Mouse (Mus musculus) midbrain, embryonic 14.5 days (tissue): ENCODE measurements around the gene Zbtb1. TPM values are rescaled to one million over a fixed set of nuclear protein-coding genes. Genes with fewer than 3 reads are reported as not detected.

Experiments
- ATAC-seq: fragments of 200-750 bp; cut with Nextera tagmentation; 2 replicates; pipeline ENCODE4 v1.8.0; 2017; ENCODE audit warnings: moderate number of reproducible peaks, moderate library complexity; ENCODE audit not compliant: low FRiP score, low TSS enrichment
- DNase-seq: peaks from one replicate; pipeline ENCODE4 v3.0.0-alpha.2; 2015
- H3K27ac ChIP-seq: fragments of 300-500 bp; sonication (generic); replicated peaks from 2 replicates; pipeline ENCODE4 v1.5.1; 2014; ENCODE audit warnings: mild to moderate bottlenecking, low read depth, low read length, moderate library complexity
- H3K27me3 ChIP-seq: fragments of 300-500 bp; sonication (generic); 2 replicates; pipeline ENCODE4 v1.6.1; 2014; ENCODE audit warnings: low read length, control low read depth, mixed read lengths; ENCODE audit not compliant: control insufficient read depth, insufficient read depth
- H3K36me3 ChIP-seq: fragments of 300-500 bp; sonication (generic); 2 replicates; pipeline ENCODE4 v1.6.1; 2014; ENCODE audit warnings: low read length, control low read depth; ENCODE audit not compliant: control insufficient read depth, insufficient read depth
- H3K4me1 ChIP-seq: fragments of 300-500 bp; sonication (generic); 2 replicates; pipeline ENCODE4 v1.6.1; 2014; ENCODE audit warnings: mild to moderate bottlenecking, antibody characterized with exemption, low read length, control low read depth; ENCODE audit not compliant: control insufficient read depth, insufficient read depth
- H3K4me2 ChIP-seq: fragments of 300-500 bp; sonication (generic); 2 replicates; pipeline ENCODE4 v1.6.1; 2014; ENCODE audit warnings: mild to moderate bottlenecking, low read length, moderate library complexity
- H3K4me3 ChIP-seq: fragments of 300-500 bp; sonication (generic); replicated peaks from 2 replicates; pipeline ENCODE4 v1.5.1; 2014; ENCODE audit warnings: low read depth, low read length
- H3K9ac ChIP-seq: fragments of 300-500 bp; sonication (generic); replicated peaks from 2 replicates; pipeline ENCODE4 v1.6.1; 2014; ENCODE audit warnings: mild to moderate bottlenecking, low read length, moderate library complexity
- H3K9me3 ChIP-seq: fragments of 300-500 bp; sonication (generic); 2 replicates; pipeline ENCODE4 v1.6.1; 2016; ENCODE audit warnings: low read length, control low read depth, mixed read lengths; ENCODE audit not compliant: control insufficient read depth
- WGBS: fragments of 180-500 bp; shearing (Covaris S2); extraction: QIAGEN DNeasy Blood & Tissue Kit; methylation state at CpG from one replicate; pipeline ENCODE4 v1.1.7; 2014; 5-methylcytosine and 5-hydroxymethylcytosine counted together
- polyA plus RNA-seq: library from polyadenylated mRNA; unstranded; fragments of >200 nt; fragmentation: Nextera tagmentation; extraction: Ambion mirVana; gene quantifications from 2 replicates; pipeline ENCODE4 v1.2.1, GENCODE M21; 2014

Gene Zbtb1
- polyA plus RNA-seq, 1 experiment from 2014 or later = 4.2 TPM

- DNase-seq = peak; percentile 87
- H3K9ac ChIP-seq = no peak overlapping the region
- no peaks in the 10 kb centered on the region for H3K4me1 ChIP-seq
- no peaks in the 10 kb centered on the region for H3K9me3 ChIP-seq
- H3K27ac ChIP-seq = no peak overlapping the region
- no peak for ATAC-seq
- no peak overlapping the region for H3K4me3 ChIP-seq
- WGBS = 6% methylated on average over 4 of the region's 4 CpGs
- H3K4me2 ChIP-seq = no peak overlapping the region
- H3K36me3 ChIP-seq = 0 out of 2 replicates have a peak, but pooled peaks cover 4% of the 10 kb centered on the region
- no peaks in the 10 kb centered on the region for H3K27me3 ChIP-seq
These were observed 29.0 kb upstream of the Zbtb1 start for GRCm38 (mm10) chr12:76341080-76341479.

DNA sequence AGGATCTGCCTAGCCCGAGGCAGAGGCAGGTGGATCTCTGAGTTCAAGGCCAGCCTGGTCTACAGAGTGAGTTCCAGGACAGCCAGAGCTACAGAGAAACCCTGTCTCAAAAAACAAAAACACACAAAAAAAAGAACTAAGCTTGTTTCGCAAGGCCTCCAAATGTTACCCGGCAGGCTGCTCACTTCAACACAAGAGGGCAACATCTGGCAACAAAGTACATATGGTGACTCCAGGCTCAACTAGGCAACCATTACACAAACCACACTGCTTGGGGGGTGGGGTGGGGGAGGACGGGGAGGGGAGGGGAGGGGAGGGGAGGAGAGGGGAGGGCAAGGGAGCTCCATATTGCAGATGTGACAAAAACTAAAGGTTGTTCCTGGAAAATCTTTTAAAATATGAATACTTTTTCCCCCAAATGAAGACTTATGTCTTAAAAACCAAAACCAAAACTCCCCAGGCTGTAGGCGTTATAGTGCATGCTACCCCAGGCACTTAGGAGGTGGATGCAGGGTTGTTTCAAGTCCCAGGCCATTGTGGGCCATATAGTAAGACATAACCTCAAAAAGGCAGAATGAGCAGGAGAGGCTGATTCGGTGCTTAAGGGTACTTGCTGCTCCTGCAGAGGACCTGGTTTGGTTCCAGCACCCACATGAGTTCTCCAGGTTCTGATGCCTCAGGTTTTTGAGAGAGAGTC is 24.2 kb upstream of the Zbtb1 start:
- no peak overlapping the region for H3K4me2 ChIP-seq
- no peak overlapping the region for H3K27ac ChIP-seq
- DNase-seq = no peak
- H3K4me3 ChIP-seq = no peak overlapping the region
- no peaks in the 10 kb centered on the region for H3K27me3 ChIP-seq
- H3K9ac ChIP-seq = no peak overlapping the region
- H3K4me1 ChIP-seq = no peaks in the 10 kb centered on the region
- no peak for ATAC-seq
- 84% methylated on average over 6 of the region's 6 CpGs for WGBS
- H3K36me3 ChIP-seq = peaks cover 31% of the 10 kb centered on the region
- H3K9me3 ChIP-seq = no peaks in the 10 kb centered on the region

GRCm38 (mm10) chr12:76349680-76350220 is 20.3 kb upstream of the Zbtb1 start:
- WGBS = 77% methylated on average over 8 of the region's 8 CpGs
- DNase-seq (no peak), ATAC-seq (no peak)
- Histone ChIP-seq H3K36me3 (peaks cover 39% of the 10 kb centered on the region), H3K9me3 (no peaks in the 10 kb centered on the region), H3K27me3 (no peaks in the 10 kb centered on the region), H3K4me1 (no peaks in the 10 kb centered on the region), H3K27ac (no peak overlapping the region), H3K4me3 (no peak overlapping the region), H3K9ac (no peak overlapping the region), H3K4me2 (no peak overlapping the region)

DNA sequence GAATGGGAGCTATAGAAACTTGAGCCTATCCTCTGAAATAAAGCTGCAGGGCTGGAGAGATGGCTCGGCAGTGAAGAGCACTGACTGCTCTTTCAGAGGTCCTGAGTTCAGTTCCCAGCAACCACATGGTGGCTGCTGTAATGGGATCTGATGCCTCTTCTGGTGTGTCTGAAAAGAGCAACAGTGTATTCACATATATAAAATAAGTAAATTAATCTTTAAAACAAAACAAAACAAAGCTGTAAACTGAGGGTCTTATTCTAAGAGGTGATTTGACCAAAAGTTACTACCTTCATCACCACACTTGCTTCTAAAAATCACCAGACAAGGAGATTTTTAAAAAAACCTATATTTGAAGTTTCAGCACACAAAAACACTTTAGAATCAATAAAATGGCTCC is 9.2 kb upstream of the Zbtb1 start:
- H3K4me1 ChIP-seq = no peaks in the 10 kb centered on the region
- no peaks in the 10 kb centered on the region for H3K9me3 ChIP-seq
- H3K9ac ChIP-seq = no peak overlapping the region
- H3K4me2 ChIP-seq = no peak overlapping the region
- no peak overlapping the region for H3K27ac ChIP-seq
- no peak overlapping the region for H3K4me3 ChIP-seq
- DNase-seq (no peak), ATAC-seq (no peak)
- H3K27me3 ChIP-seq = no peaks in the 10 kb centered on the region
- 35% methylated on average over 1 of the region's 1 CpGs for WGBS
- no peaks in the 10 kb centered on the region for H3K36me3 ChIP-seq

DNA sequence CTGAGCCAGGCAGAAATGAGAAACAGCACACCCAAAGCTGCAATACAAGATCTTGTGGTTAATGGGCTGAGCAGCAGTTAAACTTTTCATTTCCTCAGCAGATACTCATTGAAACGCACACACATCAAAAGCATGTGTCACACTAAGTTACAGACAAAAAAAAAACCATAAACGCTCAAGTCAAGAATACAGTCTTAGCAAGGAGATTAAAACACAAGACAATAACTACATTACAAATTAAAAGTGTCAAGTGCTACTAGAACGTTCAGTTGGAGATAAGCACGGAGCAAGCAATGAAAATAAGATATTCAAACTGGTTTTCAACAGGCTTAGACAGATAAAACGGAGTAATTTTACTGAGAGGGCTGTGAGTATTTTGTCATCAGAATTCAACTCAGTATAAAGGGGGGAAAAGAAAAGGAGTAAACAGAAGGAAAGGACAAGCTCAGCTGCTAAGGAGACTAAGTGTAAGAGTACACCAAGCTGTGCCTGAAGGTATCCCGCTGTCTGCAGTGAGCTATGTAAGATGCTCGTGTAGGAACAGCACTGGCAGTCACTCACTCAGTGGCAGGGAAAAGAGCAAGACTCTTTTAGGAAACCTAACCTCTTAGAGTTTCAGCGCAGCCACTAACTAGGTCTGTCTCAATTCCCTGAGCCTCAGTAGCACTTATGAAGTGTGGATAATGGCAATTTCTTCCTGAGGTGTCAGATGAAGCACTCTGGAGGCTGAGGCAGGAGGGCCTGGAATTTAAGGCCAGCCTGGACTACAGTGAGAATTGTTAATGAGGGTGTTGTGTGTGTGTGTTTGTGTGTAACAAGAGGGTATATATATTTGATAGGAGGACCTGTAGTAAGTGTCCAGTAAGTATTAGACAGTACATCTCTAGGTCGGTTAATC is 8.4 kb upstream of the Zbtb1 start:
- H3K9me3 ChIP-seq = no peaks in the 10 kb centered on the region
- H3K36me3 ChIP-seq = no peaks in the 10 kb centered on the region
- no peak overlapping the region for H3K4me2 ChIP-seq
- H3K4me1 ChIP-seq = no peaks in the 10 kb centered on the region
- no peak overlapping the region for H3K27ac ChIP-seq
- DNase-seq = no peak
- H3K9ac ChIP-seq = no peak overlapping the region
- H3K27me3 ChIP-seq = no peaks in the 10 kb centered on the region
- 72% methylated on average over 9 of the region's 9 CpGs for WGBS
- H3K4me3 ChIP-seq = no peak overlapping the region
- ATAC-seq = no peak

- Histone ChIP-seq H3K36me3 (no peaks in the 10 kb centered on the region), H3K4me3 (no peak overlapping the region), H3K27me3 (no peaks in the 10 kb centered on the region), H3K27ac (no peak overlapping the region), H3K9ac (no peak overlapping the region), H3K4me2 (no peak overlapping the region), H3K4me1 (peaks cover 3% of the 10 kb centered on the region), H3K9me3 (no peaks in the 10 kb centered on the region)
- WGBS = 88% methylated on average over 9 of the region's 9 CpGs
- no peak for ATAC-seq
- no peak for DNase-seq
These were observed 7.8 kb upstream of the Zbtb1 start for GRCm38 (mm10) chr12:76362303-76362676.

DNA sequence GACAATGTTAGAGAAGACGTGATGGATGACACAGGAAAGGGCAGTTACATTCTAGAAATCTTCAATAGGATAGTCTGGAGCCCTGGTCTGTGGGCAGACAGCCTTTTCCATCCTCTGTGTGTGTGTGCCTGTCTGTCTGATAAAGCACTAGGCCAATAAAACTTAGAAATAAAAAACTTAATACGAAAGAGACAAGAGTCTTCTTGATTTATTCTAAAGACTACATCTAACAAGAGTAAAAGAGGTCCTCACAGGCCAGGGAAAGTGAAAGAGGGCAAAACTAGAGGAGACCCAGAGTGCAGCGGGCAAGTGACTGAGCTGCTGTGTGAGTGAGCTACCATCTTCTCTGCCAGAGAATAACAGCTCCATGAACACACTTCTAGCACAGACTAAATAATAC is 3.8 kb upstream of the Zbtb1 start:
- no peak overlapping the region for H3K4me3 ChIP-seq
- 87% methylated on average over 3 of the region's 3 CpGs for WGBS
- no peak for DNase-seq
- H3K9ac ChIP-seq = no peak overlapping the region
- H3K36me3 ChIP-seq = no peaks in the 10 kb centered on the region
- no peak for ATAC-seq
- H3K4me1 ChIP-seq = peaks cover 15% of the 10 kb centered on the region
- H3K27ac ChIP-seq = no peak overlapping the region
- no peak overlapping the region for H3K4me2 ChIP-seq
- H3K9me3 ChIP-seq = no peaks in the 10 kb centered on the region
- no peaks in the 10 kb centered on the region for H3K27me3 ChIP-seq

DNA sequence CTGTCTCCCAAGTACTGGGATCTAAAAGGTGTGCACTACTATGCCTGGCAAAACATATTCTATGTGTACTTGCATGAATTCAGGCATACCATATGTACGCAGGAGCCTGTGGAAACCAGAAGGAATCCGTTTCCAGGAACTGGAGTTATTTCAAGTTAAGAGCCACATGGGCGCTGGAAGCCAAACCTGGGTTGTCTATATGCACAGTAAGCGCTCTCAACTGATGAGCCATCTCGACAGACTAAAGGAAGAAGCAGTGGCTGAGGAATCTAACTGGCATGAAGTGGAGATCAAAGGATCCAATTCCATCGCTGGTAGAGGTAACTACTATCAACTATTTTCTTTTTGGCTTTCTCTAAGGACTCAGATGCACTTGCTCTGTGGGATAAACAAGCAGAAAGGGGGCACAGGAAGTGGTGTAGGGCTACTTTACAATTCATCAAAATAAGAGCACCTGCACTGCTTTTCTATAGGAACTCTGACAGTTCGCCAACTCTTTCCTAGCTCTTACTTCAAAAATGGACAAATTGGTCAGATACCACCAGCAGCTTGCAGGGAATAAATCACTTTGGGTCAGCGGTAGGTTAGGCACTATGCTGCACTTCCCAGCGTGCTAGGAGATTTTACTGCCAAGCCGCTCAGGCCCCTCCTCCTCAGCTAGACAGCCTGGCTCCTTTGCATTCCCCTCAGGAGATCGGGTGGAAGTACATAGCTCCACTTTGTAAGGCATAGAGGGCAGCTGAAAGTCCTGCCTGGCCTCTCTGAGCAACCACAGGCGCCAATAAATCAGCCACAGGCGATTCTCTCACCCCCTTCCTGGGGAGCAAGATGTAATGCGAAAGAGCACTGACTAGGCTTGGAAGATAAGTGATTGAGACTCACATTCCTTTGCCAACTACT is 2.7 kb upstream of the Zbtb1 start:
- 27% methylated on average over 14 of the region's 14 CpGs for WGBS
- Histone ChIP-seq H3K36me3 (no peaks in the 10 kb centered on the region), H3K4me2 (peak overlapping the region; percentile 88), H3K4me1 (peaks cover 24% of the 10 kb centered on the region), H3K9me3 (no peaks in the 10 kb centered on the region), H3K4me3 (no peak overlapping the region), H3K27ac (no peak overlapping the region), H3K9ac (no peak overlapping the region), H3K27me3 (no peaks in the 10 kb centered on the region)
- ATAC-seq (no peak), DNase-seq (peak; percentile 47)
